Mouse (Mus musculus): Measurements from ENCODE around the gene Etfrf1.

DNA sequence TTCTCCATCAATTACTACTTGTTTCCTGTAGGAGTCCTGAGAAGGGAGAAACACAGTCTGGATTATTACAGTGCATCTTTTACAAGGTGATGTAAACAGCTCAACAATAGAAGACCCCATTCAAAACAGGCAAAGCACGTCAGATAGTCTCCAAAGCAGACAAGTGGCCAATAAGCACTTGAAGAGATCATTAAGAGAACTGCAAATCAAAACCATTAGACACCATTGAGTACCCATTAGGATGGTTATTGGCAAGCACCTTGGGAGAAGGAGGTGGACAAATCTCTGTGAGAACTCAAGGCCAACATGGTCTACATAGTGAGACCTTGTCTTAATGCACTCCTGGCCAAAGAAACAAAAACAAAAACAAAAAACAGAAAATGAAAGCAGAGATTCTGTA, 23.5 kb downstream of the Etfrf1 start:
- TF ChIP-seq CTCF (IDR thresholded peaks at IDR 0.05 in 2 of 3, conservative IDR thresholded peaks at IDR 0.05 in 1 of 3; ENCODE audit: control insufficient read depth in 1 of 3, insufficient read depth in 1 of 3, low read depth in 2 of 3, low read length in 3 of 3, poor library complexity in 1 of 3, severe bottlenecking in 1 of 3) (no peak), SIN3A (IDR thresholded peaks at IDR 0.05; ENCODE audit: low read length) (no peak), POLR2AphosphoS5 (IDR thresholded peaks at IDR 0.05; ENCODE audit: borderline replicate concordance, low read depth, low read length) (no peak), BHLHE40 (IDR thresholded peaks at IDR 0.05; ENCODE audit: borderline replicate concordance, low read depth, low read length) (no peak), MAFK (IDR thresholded peaks at IDR 0.05; ENCODE audit: borderline replicate concordance, low read depth, low read length) (no peak), MYB (IDR thresholded peaks at IDR 0.05; ENCODE audit: low read depth, low read length) (no peak)

Measured in MEL (cell line).